Mouse (Mus musculus) olfactory bulb, adult 2 months (tissue): ENCODE data around the gene Zcchc14.

Source experiments
- CTCF ChIP-seq: fragments of 200-500 bp; IDR thresholded peaks from 2 replicates; pipeline ENCODE4 v1.5.1; 2012; ENCODE audit warnings: low read depth, mild to moderate bottlenecking, low read length, moderate library complexity; ENCODE audit not compliant: insufficient read depth
- POLR2A ChIP-seq: fragments of 200-500 bp; IDR thresholded peaks from 2 replicates; pipeline ENCODE4 v1.6.1; 2012; ENCODE audit warnings: mild to moderate bottlenecking, low read depth, low read length, moderate library complexity; ENCODE audit not compliant: insufficient read depth

GRCm38 (mm10) chr8:121585159-121585825 lies 67.4 kb downstream of the Zcchc14 start:
- TF ChIP-seq CTCF (no peak), POLR2A (peak; percentile 89)
